In the genomic region with DNA sequence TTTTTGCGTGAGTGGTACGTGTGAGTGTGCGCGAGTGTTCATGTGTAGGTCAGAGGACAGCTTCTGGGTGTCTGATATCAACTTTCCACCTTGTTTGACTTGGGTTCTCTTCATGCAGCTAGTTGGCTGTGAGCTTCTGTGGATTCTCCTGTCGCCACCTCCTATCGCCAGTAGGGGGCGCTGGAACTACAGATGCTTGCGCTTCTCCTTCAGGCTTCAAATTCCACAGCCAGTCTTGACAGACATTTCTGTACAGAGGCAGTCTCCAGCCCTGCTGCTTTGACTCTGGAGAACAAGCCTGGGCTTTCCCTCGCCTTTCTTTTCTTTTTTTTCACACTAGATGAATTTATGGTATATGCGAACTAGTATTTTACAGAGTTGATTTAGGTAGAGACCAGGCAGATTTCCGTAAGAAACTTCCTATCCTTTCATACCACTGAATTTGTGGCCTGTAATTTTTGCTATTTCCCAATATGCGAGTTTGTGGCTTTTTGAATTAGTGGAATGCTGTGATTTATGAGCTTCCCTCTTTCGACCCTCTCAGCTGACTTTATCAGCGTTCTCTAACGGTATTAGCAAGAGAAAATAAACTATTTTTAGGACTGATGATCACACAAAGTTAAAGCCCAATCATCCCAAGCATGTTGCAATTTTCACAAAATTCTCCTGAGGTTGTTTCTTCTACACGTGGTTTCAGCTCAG, we compare ENCODE assay signal across 9 mouse cellular contexts.
DNase-seq lines count a peak whose midpoint lies in the region; ATAC-seq lines count a peak whose summit lies in the region.
"Had no signal": no experiment of that assay in that cellular context is flagged by ENCODE, and none has a peak within 500 bp of the region (broad histone marks: within the 10 kb centered on the region; RNA-seq: fewer than 3 reads in every experiment).

No protein-coding gene starts in this region.

- 0 out of 2 replicates have a peak overlapping the region, but pooled peaks have one; percentile 7 for H3K4me2 ChIP-seq in kidney, embryonic 16.5 days (replicated peaks; ENCODE audit: low read depth, low read length)
- H3K4me2 ChIP-seq in limb, embryonic 13.5 days (replicated peaks): no peak overlapping the region
- H3K4me2 ChIP-seq: heart, embryonic 15.5 days had no signal

- 0 out of 2 replicates have a peak overlapping the region, but pooled peaks have one; percentile 34 for H3K27ac ChIP-seq in kidney, embryonic 16.5 days (ENCODE audit: low read length)
- no peak overlapping the region for H3K27ac ChIP-seq in limb, embryonic 13.5 days
- H3K27ac ChIP-seq: heart, embryonic 15.5 days had no signal

- peak; percentile 42; the same call in 1 of the 2 replicates for ATAC-seq in kidney, embryonic 16.5 days (ENCODE audit: low FRiP score, low TSS enrichment)
- 0 out of 2 replicates have a peak, but pooled peaks have one; percentile 40 for ATAC-seq in limb, embryonic 13.5 days (ENCODE audit: low FRiP score, low read depth)

- 19% methylated on average over 16 of the region's 16 CpGs for WGBS in kidney, embryonic 16.5 days
- 25% methylated on average over 16 of the region's 16 CpGs for WGBS in limb, embryonic 13.5 days

- no peaks in the 10 kb centered on the region for H3K36me3 ChIP-seq in kidney, embryonic 16.5 days (ENCODE audit: insufficient read depth, low read length)
- H3K36me3 ChIP-seq in limb, embryonic 13.5 days: no peaks in the 10 kb centered on the region
- H3K36me3 ChIP-seq: heart, embryonic 15.5 days had no signal

- no peak overlapping the region for H3K9ac ChIP-seq in kidney, embryonic 16.5 days (replicated peaks; ENCODE audit: low read length)
- H3K9ac ChIP-seq in limb, embryonic 13.5 days: no peak overlapping the region
- H3K9ac ChIP-seq: heart, embryonic 15.5 days had no signal

- H3K9me3 ChIP-seq in kidney, embryonic 16.5 days (ENCODE audit: low read length): no peaks in the 10 kb centered on the region
- H3K9me3 ChIP-seq in limb, embryonic 13.5 days: no peaks in the 10 kb centered on the region
- H3K9me3 ChIP-seq: heart, embryonic 15.5 days had no signal

- H3K4me3 ChIP-seq in kidney, embryonic 16.5 days (ENCODE audit: low read length): no peak overlapping the region
- H3K4me3 ChIP-seq in limb, embryonic 13.5 days: no peak overlapping the region
- H3K4me3 ChIP-seq: heart, embryonic 15.5 days had no signal

- no peaks in the 10 kb centered on the region for H3K27me3 ChIP-seq in kidney, embryonic 16.5 days (ENCODE audit: insufficient read depth, low read length)
- no peaks in the 10 kb centered on the region for H3K27me3 ChIP-seq in limb, embryonic 13.5 days
- H3K27me3 ChIP-seq: heart, embryonic 15.5 days had no signal

- no peaks in the 10 kb centered on the region for H3K4me1 ChIP-seq in kidney, embryonic 16.5 days (ENCODE audit: insufficient read depth, low read length)
- H3K4me1 ChIP-seq in limb, embryonic 13.5 days: no peaks in the 10 kb centered on the region

- DNase-seq in 416B (ENCODE audit: low read depth) (peak; percentile 46), R1 (ENCODE audit: low read depth, low spot score) (peak; percentile 83)
- DNase-seq in cerebellum, postnatal 14 days: peak; percentile 86 to 88
- DNase-seq in gastrocnemius, adult 18-20 months (ENCODE audit: low spot score): peak; percentile 78
- DNase-seq in retina, adult 2 months (ENCODE audit: low read depth, low spot score): peak; percentile 33
- peak; percentile 76 for DNase-seq in urinary bladder, postnatal 14 days (ENCODE audit: low spot score)

Comparison
In these comparisons a context has a peak if more than half of its experiments do, and no peak if none do; other contexts are left out.
1. DNase-seq: peak in every context shown above with its lines; median percentile 87 in cerebellum, postnatal 14 days; 83 in R1; 78 in gastrocnemius, adult 18-20 months; 76 in urinary bladder, postnatal 14 days; 46 in 416B; 33 in retina, adult 2 months.